Mouse (Mus musculus) erythroblast, adult 5-6 weeks (primary cell): ENCODE measurements around the gene Nuak1. TPM values are rescaled to one million over a fixed set of nuclear protein-coding genes. Genes with fewer than 3 reads are reported as not detected.

Source experiments
- ATAC-seq: replicated peaks from 2 replicates; pipeline ENCODE4 v1.8.0; 2016; ENCODE audit warnings: moderate number of reproducible peaks, mild to moderate bottlenecking, moderate TSS enrichment, inconsistent platforms; ENCODE audit not compliant: poor library complexity, low FRiP score, severe bottlenecking
- total RNA-seq, 2 experiments: library from RNA; stranded (forward) in 1 of 2; stranded (reverse) in 1 of 2; fragments of 150-400 nt in 1 of 2; fragments of 200-764, 138-1000 nt in 1 of 2; gene quantifications; 2 replicates each; pipeline versions ENCODE4 v1.2.3 to v1.2.4; 2015 to 2017; ENCODE audit warnings: low replicate concordance in 2 of 2

Nuak1 gene
- total RNA-seq, 2 experiments from 2014 or later = 0.85 TPM; not detected in 1

GRCm38 (mm10) chr10:84413310-84413709 lies 27.1 kb downstream of the Nuak1 start:
- no peak for ATAC-seq

GRCm38 (mm10) chr10:84412326-84412962 lies 28.0 kb downstream of the Nuak1 start:
- no peak for ATAC-seq

DNA sequence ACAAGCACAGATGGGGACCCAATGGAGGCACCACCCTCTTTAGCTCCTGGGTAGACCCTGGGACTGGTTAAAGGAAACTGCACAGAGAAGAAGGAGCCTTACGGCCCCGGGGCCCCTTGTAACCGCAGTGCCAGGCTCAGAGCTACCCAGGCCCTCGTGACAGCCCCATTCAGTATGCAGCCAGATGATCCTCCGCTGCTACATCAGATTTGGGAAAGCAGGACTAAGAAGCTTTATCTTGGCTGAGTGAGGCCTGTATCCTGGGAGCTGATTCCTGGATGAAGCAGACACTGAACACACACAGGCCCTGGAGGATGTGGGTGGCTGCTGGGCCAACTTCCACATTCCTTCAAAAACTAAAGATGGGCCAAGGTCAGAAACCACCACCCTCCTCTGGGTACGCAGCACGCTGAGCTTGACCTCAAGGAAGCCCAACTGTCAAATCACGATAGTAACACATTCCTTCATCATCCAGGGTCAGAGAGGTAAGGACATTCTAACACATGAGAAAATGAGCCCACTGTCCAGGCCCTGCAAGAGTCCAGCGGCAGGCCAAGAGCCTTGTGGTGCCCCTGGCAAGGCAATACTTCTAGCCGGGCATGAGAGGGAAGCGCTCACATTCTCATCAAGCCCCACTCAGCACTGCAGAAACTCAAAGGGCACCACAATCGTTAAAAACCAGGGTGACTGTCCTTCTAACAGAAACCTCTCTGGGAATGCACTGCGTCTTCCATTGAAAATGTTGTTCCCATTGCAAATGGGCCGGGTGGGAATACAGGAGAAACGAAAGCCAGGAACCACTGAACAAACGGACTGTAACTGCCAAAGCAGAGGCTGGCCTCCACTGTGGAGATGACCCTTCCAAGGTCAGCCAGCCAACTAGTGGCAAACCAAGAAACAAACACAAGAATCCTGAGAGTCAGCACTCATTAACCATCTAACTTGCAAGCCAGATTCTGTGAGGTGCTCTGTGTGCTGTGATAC lies 29.0 kb downstream of the Nuak1 start:
- ATAC-seq = no peak

- ATAC-seq = no peak
Observed at GRCm38 (mm10) chr10:84408965-84409660, 31.3 kb downstream of the Nuak1 start.

GRCm38 (mm10) chr10:84405135-84405776 lies 35.1 kb downstream of the Nuak1 start:
- no peak for ATAC-seq

DNA sequence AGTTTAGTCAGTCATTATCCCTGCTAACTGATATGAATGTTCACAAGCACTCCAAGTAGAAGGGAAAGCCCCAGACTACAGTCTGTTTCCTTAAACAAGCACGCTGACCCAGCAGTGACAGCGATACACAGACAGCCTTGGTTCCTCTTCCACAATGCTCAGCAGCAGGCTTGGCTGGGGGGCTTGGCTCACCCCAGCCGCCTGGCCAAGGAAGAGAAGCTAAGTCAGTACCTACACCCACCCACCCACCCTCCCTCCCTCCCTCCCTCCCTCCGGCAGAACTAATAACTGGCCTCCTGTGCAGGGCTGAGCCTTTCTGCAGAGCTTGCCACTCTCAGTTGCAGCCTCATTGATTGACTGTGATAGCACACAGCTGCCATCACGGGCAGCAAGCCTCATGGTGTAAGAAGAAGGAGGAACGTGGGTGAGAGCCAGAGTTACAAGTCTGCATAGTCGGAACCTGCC lies 38.5 kb downstream of the Nuak1 start:
- no peak for ATAC-seq

DNA sequence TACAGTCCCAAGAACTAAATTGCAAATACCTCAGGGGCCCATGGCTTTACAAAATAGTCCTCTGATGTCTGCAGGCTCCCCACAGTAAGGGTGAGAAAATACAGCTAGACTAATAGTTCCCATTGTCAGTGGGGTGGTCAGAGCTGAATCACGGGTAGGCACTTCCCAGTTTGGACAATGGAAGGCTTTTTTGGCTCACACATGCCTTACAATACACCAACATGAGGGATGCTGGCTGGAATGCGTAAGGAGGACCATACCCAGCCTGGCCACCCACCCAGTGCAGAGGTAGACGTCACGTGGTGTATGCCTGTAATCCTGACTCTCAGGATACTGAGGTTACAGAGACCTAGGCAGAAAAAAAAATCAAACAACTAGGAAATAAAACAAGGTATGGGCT lies 39.2 kb downstream of the Nuak1 start:
- no peak for ATAC-seq

GRCm38 (mm10) chr10:84400037-84400681 lies 40.2 kb downstream of the Nuak1 start:
- ATAC-seq = no peak

DNA sequence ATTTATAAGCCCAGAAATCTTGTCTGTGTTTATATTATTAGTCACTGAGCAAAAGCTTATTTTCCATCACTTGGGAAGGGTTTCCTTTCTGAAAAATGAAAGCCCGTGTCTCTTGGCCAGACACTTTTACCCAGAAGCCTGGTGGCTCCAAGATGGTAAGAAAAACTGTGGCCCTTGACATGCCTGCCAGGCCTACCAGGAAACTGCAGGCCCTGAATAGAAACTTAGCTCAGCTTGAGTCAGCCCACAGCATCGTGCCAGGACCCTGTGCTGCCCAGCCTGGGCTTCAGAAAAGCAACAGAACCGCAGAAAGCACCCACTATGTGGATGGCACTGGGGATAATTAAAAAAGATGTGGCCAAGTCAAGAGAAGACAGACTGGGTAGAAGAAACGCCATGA lies 43.1 kb downstream of the Nuak1 start:
- ATAC-seq = no peak

DNA sequence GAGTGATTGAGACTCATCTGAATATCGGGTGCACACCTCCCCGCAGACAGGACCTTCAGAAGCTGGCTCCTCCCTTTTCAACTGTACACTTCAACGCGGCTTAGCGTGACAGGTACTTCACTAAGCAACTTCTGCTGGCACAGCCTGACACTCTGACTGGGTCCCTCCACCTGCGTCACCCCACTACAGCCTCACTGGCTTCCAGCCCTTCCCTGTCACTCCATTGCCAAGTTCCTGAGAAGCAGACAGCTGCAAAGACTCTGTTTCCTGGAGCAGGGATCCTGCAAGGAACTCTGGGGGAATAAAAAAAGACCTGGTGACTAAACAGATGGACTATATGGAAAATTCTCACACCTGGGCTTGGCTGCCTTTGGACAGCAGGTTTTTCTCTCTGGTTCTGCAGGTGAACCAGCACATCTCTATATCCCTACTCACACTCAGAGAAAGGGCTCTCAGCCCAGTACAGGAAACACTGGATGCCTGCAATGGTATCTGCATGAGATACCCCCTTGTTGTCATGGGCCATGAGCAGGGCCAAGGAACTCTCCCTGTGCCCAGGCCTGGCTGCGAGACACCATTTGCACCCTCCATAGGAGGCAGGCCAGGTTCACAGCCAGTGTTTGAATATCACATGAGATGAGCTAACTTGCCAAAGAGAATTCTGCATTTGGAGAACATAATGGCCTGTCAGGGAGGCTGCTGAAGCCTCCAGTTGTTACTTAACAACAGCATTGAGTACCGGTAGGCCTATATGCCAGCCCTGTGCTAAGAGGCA lies 44.3 kb downstream of the Nuak1 start:
- ATAC-seq = no peak

GRCm38 (mm10) chr10:84395259-84395658 lies 45.1 kb downstream of the Nuak1 start:
- ATAC-seq = no peak

DNA sequence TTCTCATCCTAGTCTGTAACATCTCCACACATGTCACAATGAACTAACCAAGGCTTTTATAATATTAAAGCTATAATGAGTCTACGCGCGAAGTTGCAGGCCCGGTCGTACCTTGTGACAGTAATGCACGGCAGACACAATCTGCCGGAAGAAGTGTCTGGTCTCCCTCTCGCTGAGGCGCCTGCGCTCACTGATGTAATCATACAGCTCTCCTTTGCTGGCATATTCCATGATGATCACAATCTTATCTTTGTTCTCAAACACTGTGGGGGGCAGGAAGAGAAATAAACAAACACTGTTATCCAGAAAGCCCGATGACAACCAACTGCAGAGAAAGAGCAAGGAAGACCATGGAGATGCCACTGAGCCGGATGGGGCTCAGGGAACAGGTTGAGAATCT lies 46.5 kb downstream of the Nuak1 start:
- no peak for ATAC-seq

DNA sequence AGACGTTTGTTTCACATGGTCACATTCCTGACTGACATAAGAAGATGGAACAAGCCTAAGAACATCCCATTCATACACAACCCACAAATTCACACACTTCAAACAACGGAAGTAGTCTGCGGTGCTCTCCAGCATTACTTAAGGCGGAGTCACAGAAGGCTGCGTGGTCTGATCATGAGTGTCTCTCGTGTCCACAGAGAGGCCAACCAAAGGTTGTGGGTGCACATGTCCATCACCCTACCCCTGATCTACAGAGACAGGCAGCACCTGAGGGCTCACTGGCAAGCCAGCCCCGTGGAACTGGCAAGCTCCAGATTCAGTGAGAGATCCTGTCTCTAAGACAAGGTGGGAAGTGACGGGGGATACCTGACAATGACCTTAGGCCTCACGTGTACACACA lies 47.0 kb downstream of the Nuak1 start:
- no peak for ATAC-seq

- ATAC-seq = no peak
Observed at GRCm38 (mm10) chr10:84392723-84393081, 47.7 kb downstream of the Nuak1 start.

GRCm38 (mm10) chr10:84392027-84392722 lies 48.2 kb downstream of the Nuak1 start:
- ATAC-seq = no peak

- no peak for ATAC-seq
Observed at GRCm38 (mm10) chr10:84389707-84390106, 50.7 kb downstream of the Nuak1 start.

GRCm38 (mm10) chr10:84388357-84389141 lies 51.8 kb downstream of the Nuak1 start:
- ATAC-seq = no peak
